Mouse (Mus musculus) Patski (cell line): ENCODE measurements around the gene Olfr633. TPM values are rescaled to one million over a fixed set of nuclear protein-coding genes. Genes with fewer than 3 reads are reported as not detected.
A peak's percentile ranks its signal among the peaks of the same experiment; 100 is the strongest.
"Not testable (repeated sequence)": the region's sequence is repeated elsewhere in the genome, so short reads cannot be mapped to it uniquely, and the experiment has no call there.

Experiments
- ATAC-seq: fragments of 100-300 bp; one replicate; pipeline ENCODE4 v1.8.0; 2021
- CTCF ChIA-PET: fragments of 350-600 bp; sonication (Branson Sonifier 250); formaldehyde crosslinking; loops from one replicate; lab custom pipeline; 2022; ENCODE audit warnings: inconsistent platforms; lab: Charles Lee
- POLR2A ChIA-PET: fragments of 350-600 bp; sonication (Branson Sonifier 250); formaldehyde crosslinking; loops from one replicate; lab custom pipeline; 2022; ENCODE audit warnings: antibody characterized with exemption, inconsistent platforms; lab: Charles Lee
- DNase-seq: peaks from one replicate; pipeline ENCODE4 v3.0.0-alpha.2; 2011; ENCODE audit warnings: low read depth, low spot score
- H3K27me3 ChIP-seq: fragments of 371-371 bp; one replicate; pipeline ENCODE4 v1.5.1; 2021
- CTCF ChIP-seq: fragments of 100-300 bp; IDR thresholded peaks from one replicate; pipeline ENCODE4 v1.5.1; 2021
- in situ Hi-C: fragments of 300-500 bp; cut with MboI; formaldehyde crosslinking; loops from 3 replicates; pipeline ENCODE4 v1.11.1; 2018; ENCODE audit warnings: low pct_unique_long_range_greater_than_20kb, mixed read lengths
- polyA plus RNA-seq: library from polyadenylated mRNA; unstranded; gene quantifications from one replicate; pipeline ENCODE4 v1.2.3, GENCODE M21; 2021

The Olfr633 gene
- not detected for polyA plus RNA-seq

- no peak for DNase-seq
- ChIA-PET POLR2A (no interaction called here), CTCF (no interaction called here)
- no peaks in the 10 kb centered on the region for H3K27me3 ChIP-seq
- in situ Hi-C loops = no loop called here
- ATAC-seq = no peak
- TF ChIP-seq CTCF = no peak
Measured at GRCm38 (mm10) chr7:103944137-103944536, at the start of gene Olfr633. Gene Olfr633 (plus strand): TSS chr7:103944437.

- ChIA-PET POLR2A (no interaction called here), CTCF (no interaction called here)
- in situ Hi-C loops = no loop called here
- DNase-seq (no peak), ATAC-seq (no peak)
- TF ChIP-seq CTCF = no peak
- no peaks in the 10 kb centered on the region for H3K27me3 ChIP-seq
Measured at GRCm38 (mm10) chr7:103903187-103903586, 41.0 kb upstream of the Olfr633 start, which contains the start of gene Olfr65. Gene Olfr65 (plus strand): TSS chr7:103903487.

GRCm38 (mm10) chr7:103910047-103910446, 34.2 kb upstream of the Olfr633 start:
- ChIA-PET CTCF (no interaction called here), POLR2A (no interaction called here)
- in situ Hi-C loops = no loop called here
- TF ChIP-seq CTCF = no peak
- DNase-seq (no peak), ATAC-seq (no peak)
- H3K27me3 ChIP-seq = no peaks in the 10 kb centered on the region

GRCm38 (mm10) chr7:103912969-103913511, 31.2 kb upstream of the Olfr633 start:
- in situ Hi-C loops = no loop called here
- ChIA-PET POLR2A (no interaction called here), CTCF (interaction anchor here (1.0 to 1.1 kb wide), 2 partner anchors 19 to 30 kb away, joined by 3 read pairs; no protein-coding TSS in a partner anchor)
- DNase-seq = no peak
- TF ChIP-seq CTCF = no peak
- H3K27me3 ChIP-seq = no peaks in the 10 kb centered on the region
- ATAC-seq = no peak

GRCm38 (mm10) chr7:103915338-103915737, 28.9 kb upstream of the Olfr633 start:
- POLR2A ChIA-PET = no interaction called here
- H3K27me3 ChIP-seq = no peaks in the 10 kb centered on the region
- no peak for DNase-seq
- no peak for TF ChIP-seq CTCF
- in situ Hi-C loops = no loop called here
- CTCF ChIA-PET = interaction anchor here (0.9 kb wide), 1 partner anchor 13 kb away, joined by 4 read pairs; no protein-coding TSS in a partner anchor
- ATAC-seq = no peak

- no peak for ATAC-seq
- ChIA-PET POLR2A (no interaction called here), CTCF (no interaction called here)
- no peak for DNase-seq
- no peak for TF ChIP-seq CTCF
- no peaks in the 10 kb centered on the region for H3K27me3 ChIP-seq
- in situ Hi-C loops = no loop called here
Measured at GRCm38 (mm10) chr7:103928525-103928924, 15.7 kb upstream of the Olfr633 start, which contains the start of gene Olfr631. Gene Olfr631 (plus strand): TSS chr7:103928825.

- no peaks in the 10 kb centered on the region for H3K27me3 ChIP-seq
- in situ Hi-C loops = no loop called here
- ATAC-seq (no peak), DNase-seq (no peak)
- TF ChIP-seq CTCF = no peak
- POLR2A ChIA-PET = no interaction called here
- CTCF ChIA-PET = no interaction called here
Measured at GRCm38 (mm10) chr7:103934264-103934663, 10.0 kb upstream of the Olfr633 start, which contains the start of gene Olfr632. Gene Olfr632 (plus strand): TSS chr7:103934347.

- DNase-seq (no peak), ATAC-seq (no peak)
- peak; percentile 68 for TF ChIP-seq CTCF
- CTCF ChIA-PET = interaction anchor here (0.7 to 1.3 kb wide), 5 partner anchors 9 to 46 kb away, joined by 3 read pairs; no protein-coding TSS in a partner anchor
- no peaks in the 10 kb centered on the region for H3K27me3 ChIP-seq
- POLR2A ChIA-PET = no interaction called here
- in situ Hi-C loops = no loop called here
Measured at GRCm38 (mm10) chr7:103942730-103943129, 1.5 kb upstream of the Olfr633 start.

GRCm38 (mm10) chr7:103966873-103967272, 22.6 kb downstream of the Olfr633 start:
- peak; percentile 64 for DNase-seq
- POLR2A ChIA-PET = not testable (repeated sequence)

GRCm38 (mm10) chr7:103970852-103971251, 26.6 kb downstream of the Olfr633 start, which contains the start of gene Olfr635:
Gene Olfr635 (plus strand): TSS chr7:103971152.
- DNase-seq = no peak
- TF ChIP-seq CTCF = no peak
- ATAC-seq = no peak
- ChIA-PET POLR2A (no interaction called here), CTCF (no interaction called here)
- in situ Hi-C loops = no loop called here
- H3K27me3 ChIP-seq = no peaks in the 10 kb centered on the region

More at GRCm38 (mm10) chr7:103966873-103967272, 22.6 kb downstream of the Olfr633 start:
- H3K27me3 ChIP-seq, in situ Hi-C loops, CTCF ChIA-PET: not testable (repeated sequence)
- peak; percentile 79 for ATAC-seq

- ATAC-seq = no peak
- TF ChIP-seq CTCF = no peak
- DNase-seq = no peak
- CTCF ChIA-PET = no interaction called here
- in situ Hi-C loops = no loop called here
- H3K27me3 ChIP-seq = no peaks in the 10 kb centered on the region
- POLR2A ChIA-PET = no interaction called here
Measured at GRCm38 (mm10) chr7:103971782-103972181, 27.5 kb downstream of the Olfr633 start.

GRCm38 (mm10) chr7:103998446-103998845, 54.2 kb downstream of the Olfr633 start, which contains the start of gene Olfr638:
Gene Olfr638 (plus strand): TSS chr7:103998746.
- in situ Hi-C loops = no loop called here

More at GRCm38 (mm10) chr7:103998446-103998845, 54.2 kb downstream of the Olfr633 start, which contains the start of gene Olfr638:
- POLR2A ChIA-PET = no interaction called here
- no peak for DNase-seq
- CTCF ChIA-PET = no interaction called here
- TF ChIP-seq CTCF = no peak
- ATAC-seq = no peak
- H3K27me3 ChIP-seq = no peaks in the 10 kb centered on the region

Other genes with a start within 250 kb of the Olfr633 start
- gene Olfr243, start 229.8 kb upstream of the Olfr633 start, polyA plus RNA-seq = not detected
- not detected for gene Olfr628, start 214.1 kb upstream of the Olfr633 start, polyA plus RNA-seq
- not detected for gene Olfr629, start 199.5 kb upstream of the Olfr633 start, polyA plus RNA-seq
- not detected for gene Olfr630, start 187.1 kb upstream of the Olfr633 start, polyA plus RNA-seq
- gene Olfr69, start 172.8 kb upstream of the Olfr633 start, polyA plus RNA-seq = not detected
- gene Olfr68, start 164.7 kb upstream of the Olfr633 start, polyA plus RNA-seq = not detected
- not detected for gene Olfr67, start 152.6 kb upstream of the Olfr633 start, polyA plus RNA-seq
- not detected for gene Hbb-bt, start 130.4 kb upstream of the Olfr633 start, polyA plus RNA-seq
- gene Hbb-bs, start 116.3 kb upstream of the Olfr633 start, polyA plus RNA-seq = not detected
- not detected for gene Hbb-bh2, start 103.9 kb upstream of the Olfr633 start, polyA plus RNA-seq
- not detected for gene Hbb-bh1, start 101.3 kb upstream of the Olfr633 start, polyA plus RNA-seq
- not detected for gene Hbb-y, start 91.2 kb upstream of the Olfr633 start, polyA plus RNA-seq
- gene Olfr66, start 58.2 kb upstream of the Olfr633 start, polyA plus RNA-seq = not detected
- not detected for gene Olfr64, start 50.0 kb upstream of the Olfr633 start, polyA plus RNA-seq
- gene Olfr65, start 41.0 kb upstream of the Olfr633 start, polyA plus RNA-seq = not detected
- gene Olfr631, start 15.6 kb upstream of the Olfr633 start, polyA plus RNA-seq = not detected
- gene Olfr632, start 10.1 kb upstream of the Olfr633 start, polyA plus RNA-seq = not detected
- gene Olfr635, start 26.7 kb downstream of the Olfr633 start, polyA plus RNA-seq = not detected
- not detected for gene Olfr638, start 54.3 kb downstream of the Olfr633 start, polyA plus RNA-seq
- gene Olfr639, start 72.9 kb downstream of the Olfr633 start, polyA plus RNA-seq = 0.03 TPM
- gene Olfr640, start 81.1 kb downstream of the Olfr633 start, polyA plus RNA-seq = not detected
- gene Olfr641, start 91.0 kb downstream of the Olfr633 start, polyA plus RNA-seq = not detected
- not detected for gene Olfr642, start 108.2 kb downstream of the Olfr633 start, polyA plus RNA-seq
- gene 4930516K23Rik, start 117.0 kb downstream of the Olfr633 start, polyA plus RNA-seq = not detected
- not detected for gene Olfr644, start 127.4 kb downstream of the Olfr633 start, polyA plus RNA-seq
- gene Olfr645, start 141.0 kb downstream of the Olfr633 start, polyA plus RNA-seq = not detected
- 0.04 TPM for gene Olfr646, start 160.4 kb downstream of the Olfr633 start, polyA plus RNA-seq
- gene Ubqln5, start 185.4 kb downstream of the Olfr633 start, polyA plus RNA-seq = not detected
- gene Olfr643, start 193.0 kb downstream of the Olfr633 start, polyA plus RNA-seq = not detected
- gene Ubqln3, start 198.8 kb downstream of the Olfr633 start, polyA plus RNA-seq = not detected
- gene Ubqlnl, start 206.1 kb downstream of the Olfr633 start, polyA plus RNA-seq = not detected
- gene Olfm5, start 220.4 kb downstream of the Olfr633 start, polyA plus RNA-seq = not detected
- 0.03 TPM for gene Olfr648, start 239.0 kb downstream of the Olfr633 start, polyA plus RNA-seq